Mouse (Mus musculus) kidney, adult 2 months (tissue): Measurements from ENCODE around the gene Creb3l2. TPM values are rescaled to one million over a fixed set of nuclear protein-coding genes. Genes with fewer than 3 reads are reported as not detected.

Experiments
- DNase-seq: peaks from one replicate; pipeline ENCODE4 v3.0.0; 2021
- H3K27ac ChIP-seq: fragments of 200-500 bp; 2 replicates; pipeline ENCODE4 v1.5.1; 2012; ENCODE audit warnings: low read depth, low read length, control low read depth, inconsistent platforms; ENCODE audit not compliant: insufficient read depth
- H3K27me3 ChIP-seq: fragments of 200-500 bp; replicated peaks from 2 replicates; pipeline ENCODE4 v1.6.1; 2012; ENCODE audit warnings: mild to moderate bottlenecking, moderate library complexity, low read length, inconsistent platforms; ENCODE audit not compliant: control insufficient read depth, insufficient read depth
- H3K36me3 ChIP-seq: fragments of 200-500 bp; 2 replicates; pipeline ENCODE4 v1.6.1; 2012; ENCODE audit warnings: mild to moderate bottlenecking, moderate library complexity, low read length, inconsistent platforms; ENCODE audit not compliant: control insufficient read depth, insufficient read depth
- H3K4me1 ChIP-seq: fragments of 200-500 bp; 2 replicates; pipeline ENCODE4 v1.6.1; 2011; ENCODE audit warnings: low read length; ENCODE audit not compliant: control insufficient read depth, insufficient read depth
- H3K4me3 ChIP-seq: fragments of 200-500 bp; 2 replicates; pipeline ENCODE4 v1.5.1; 2011; ENCODE audit warnings: mild to moderate bottlenecking, low read depth, low read length, control low read depth; ENCODE audit not compliant: insufficient read depth
- CTCF ChIP-seq: fragments of 200-500 bp; conservative IDR thresholded peaks from 2 replicates; pipeline ENCODE4 v1.5.1; 2011; ENCODE audit warnings: low read depth, mild to moderate bottlenecking, control low read depth, low read length, moderate library complexity, mixed read lengths; ENCODE audit not compliant: insufficient read depth, insufficient read length
- POLR2A ChIP-seq: fragments of 200-500 bp; IDR thresholded peaks from one replicate; pipeline ENCODE4 v1.6.1; 2011; ENCODE audit warnings: low read depth, low read length, control low read depth
- WGBS: fragments of 180-500 bp; shearing (Covaris S2); methylation state at CpG from one replicate; pipeline ENCODE4 v1.1.7; 2018; 5-methylcytosine and 5-hydroxymethylcytosine counted together
- polyA plus RNA-seq: library from polyadenylated mRNA; depleted of rRNA; stranded (reverse); fragments of >200 nt; gene quantifications from 2 replicates; pipeline ENCODE4 v1.2.3, GENCODE M21; 2012

Creb3l2 gene
- polyA plus RNA-seq, 1 experiment: 25.0 TPM

- 78% methylated on average over 5 of the region's 5 CpGs for WGBS
- Histone ChIP-seq H3K27ac (no peak overlapping the region), H3K36me3 (peaks cover 6% of the 10 kb centered on the region), H3K4me3 (no peak overlapping the region), H3K27me3 (no peaks in the 10 kb centered on the region), H3K4me1 (no peaks in the 10 kb centered on the region)
- TF ChIP-seq POLR2A: no peak
- no peak for DNase-seq
Measured at GRCm38 (mm10) chr6:37338055-37338454, 103.9 kb downstream of the Creb3l2 start.

GRCm38 (mm10) chr6:37336831-37337260, 105.1 kb downstream of the Creb3l2 start:
- no peak for TF ChIP-seq CTCF
- no peak for TF ChIP-seq POLR2A
- no peak overlapping the region for H3K27ac ChIP-seq
- H3K27me3 ChIP-seq: no peaks in the 10 kb centered on the region
- H3K36me3 ChIP-seq: peaks cover 10% of the 10 kb centered on the region
- WGBS: 43% methylated on average over 5 of the region's 5 CpGs
- H3K4me3 ChIP-seq: no peak overlapping the region
- no peaks in the 10 kb centered on the region for H3K4me1 ChIP-seq
- DNase-seq: no peak

- no peak overlapping the region for H3K4me3 ChIP-seq
- 77% methylated on average over 7 of the region's 7 CpGs for WGBS
- H3K27ac ChIP-seq: no peak overlapping the region
- peaks cover 10% of the 10 kb centered on the region for H3K36me3 ChIP-seq
- TF ChIP-seq CTCF (no peak), POLR2A (no peak)
- H3K27me3 ChIP-seq: no peaks in the 10 kb centered on the region
- no peaks in the 10 kb centered on the region for H3K4me1 ChIP-seq
- no peak for DNase-seq
Measured at GRCm38 (mm10) chr6:37336381-37336780, 105.6 kb downstream of the Creb3l2 start.

- no peak for DNase-seq
- Histone ChIP-seq H3K27ac (no peak overlapping the region), H3K4me3 (no peak overlapping the region), H3K36me3 (peaks cover 10% of the 10 kb centered on the region), H3K27me3 (no peaks in the 10 kb centered on the region), H3K4me1 (no peaks in the 10 kb centered on the region)
- 62% methylated on average over 10 of the region's 10 CpGs for WGBS
- no peak for TF ChIP-seq POLR2A
- TF ChIP-seq CTCF: no peak
Measured at GRCm38 (mm10) chr6:37332846-37333245, 109.1 kb downstream of the Creb3l2 start.

- H3K36me3 ChIP-seq: peaks cover 8% of the 10 kb centered on the region; the same call in 1 of the 2 replicates
- H3K4me3 ChIP-seq: no peak overlapping the region
- no peak overlapping the region for H3K27ac ChIP-seq
- no peak for DNase-seq
- H3K4me1 ChIP-seq: peaks cover 6% of the 10 kb centered on the region; the same call in 1 of the 2 replicates
- TF ChIP-seq POLR2A (no peak), CTCF (no peak)
- H3K27me3 ChIP-seq: no peaks in the 10 kb centered on the region
- WGBS: 54% methylated on average over 5 of the region's 5 CpGs
Measured at GRCm38 (mm10) chr6:37329901-37330864, 111.8 kb downstream of the Creb3l2 start.

- Histone ChIP-seq H3K4me1 (peaks cover 6% of the 10 kb centered on the region; the same call in 1 of the 2 replicates), H3K27ac (no peak overlapping the region), H3K27me3 (no peaks in the 10 kb centered on the region), H3K4me3 (no peak overlapping the region), H3K36me3 (peaks cover 8% of the 10 kb centered on the region; the same call in 1 of the 2 replicates)
- TF ChIP-seq CTCF (no peak), POLR2A (no peak)
- no peak for DNase-seq
- 84% methylated on average over 3 of the region's 3 CpGs for WGBS
Measured at GRCm38 (mm10) chr6:37329376-37329775, 112.6 kb downstream of the Creb3l2 start.

GRCm38 (mm10) chr6:37328671-37329070, 113.3 kb downstream of the Creb3l2 start:
- no peak overlapping the region for H3K27ac ChIP-seq
- DNase-seq: no peak
- TF ChIP-seq POLR2A: no peak
- no peak for TF ChIP-seq CTCF
- 72% methylated on average over 7 of the region's 7 CpGs for WGBS
- no peak overlapping the region for H3K4me3 ChIP-seq
- no peaks in the 10 kb centered on the region for H3K27me3 ChIP-seq
- peaks cover 6% of the 10 kb centered on the region; the same call in 1 of the 2 replicates for H3K4me1 ChIP-seq
- H3K36me3 ChIP-seq: peaks cover 5% of the 10 kb centered on the region; the same call in 1 of the 2 replicates
